In genomic region chr17:34516514-34516913, GRCm38 (mm10) we compare ENCODE assay signal across 24 mouse cellular contexts. TPM values are rescaled to one million over a fixed set of nuclear protein-coding genes. Genes with fewer than 3 reads are reported as not detected.
DNase-seq lines count a peak whose midpoint lies in the region; ATAC-seq and TF ChIP-seq lines count a peak whose summit lies in the region.
"Had no signal": no experiment of that assay in that cellular context is flagged by ENCODE, and none has a peak within 500 bp of the region (broad histone marks: within the 10 kb centered on the region; RNA-seq: fewer than 3 reads in every experiment).

No protein-coding gene starts in this region.

- no peak overlapping the region for H3K4me3 ChIP-seq in heart, embryonic 11.5 days (ENCODE audit: low read depth, low read length)
- no peak overlapping the region for H3K4me3 ChIP-seq in intestine, embryonic 15.5 days (replicated peaks)
- H3K4me3 ChIP-seq in intestine, embryonic 16.5 days (ENCODE audit: low read length): peak overlapping the region; percentile 7; the same call in 1 of the 2 replicates
- H3K4me3 ChIP-seq in small intestine, adult 2 months (ENCODE audit: low read depth, low read length): peak overlapping the region; percentile 69
- H3K4me3 ChIP-seq: embryonic facial prominence, embryonic 10.5 days; embryonic facial prominence, embryonic 12.5 days; forebrain, embryonic 12.5 days; forebrain, embryonic 15.5 days had no signal

- no peak for TF ChIP-seq CTCF in small intestine, adult 2 months (IDR thresholded peaks at IDR 0.05; ENCODE audit: extremely low read depth, insufficient read length, insufficient replicate concordance, low read depth, low read length)

- no peak overlapping the region for H3K9ac ChIP-seq in heart, embryonic 11.5 days (ENCODE audit: low read depth, low read length)
- no peak overlapping the region for H3K9ac ChIP-seq in intestine, embryonic 15.5 days
- peak overlapping the region; percentile 60; the same call in 1 of the 2 replicates for H3K9ac ChIP-seq in intestine, embryonic 16.5 days (ENCODE audit: low read depth, low read length)
- H3K9ac ChIP-seq: embryonic facial prominence, embryonic 12.5 days; forebrain, embryonic 12.5 days; forebrain, embryonic 15.5 days; forebrain, postnatal 0 days had no signal

- no peak overlapping the region for H3K27ac ChIP-seq in heart, embryonic 11.5 days (ENCODE audit: low read depth, low read length)
- H3K27ac ChIP-seq in intestine, embryonic 15.5 days: no peak overlapping the region
- 0 out of 2 replicates have a peak overlapping the region, but pooled peaks have one; percentile 39 for H3K27ac ChIP-seq in intestine, embryonic 16.5 days (ENCODE audit: low read length)
- H3K27ac ChIP-seq in small intestine, adult 2 months (ENCODE audit: insufficient read depth, low read depth, low read length): peak overlapping the region; percentile 97
- H3K27ac ChIP-seq: embryonic facial prominence, embryonic 10.5 days; embryonic facial prominence, embryonic 12.5 days; forebrain, embryonic 12.5 days; forebrain, embryonic 15.5 days had no signal

- 73% methylated on average over 2 of the region's 2 CpGs for WGBS in heart, embryonic 11.5 days (ENCODE audit: insufficient replicate concordance)
- WGBS in intestine, embryonic 15.5 days: 59% methylated on average over 2 of the region's 2 CpGs
- WGBS in intestine, embryonic 16.5 days: 70% methylated on average over 2 of the region's 2 CpGs
- 21% methylated on average over 2 of the region's 2 CpGs for WGBS in small intestine, adult 2 months

- no peak; the same call in 1 of the 2 replicates for TF ChIP-seq POLR2A in small intestine, adult 2 months (IDR thresholded peaks at IDR 0.05; ENCODE audit: low read depth, low read length)

- H3K4me2 ChIP-seq in heart, embryonic 11.5 days: no peak overlapping the region
- no peak overlapping the region for H3K4me2 ChIP-seq in intestine, embryonic 15.5 days (replicated peaks)
- no peak overlapping the region for H3K4me2 ChIP-seq in intestine, embryonic 16.5 days (ENCODE audit: low read depth, low read length)
- H3K4me2 ChIP-seq: embryonic facial prominence, embryonic 12.5 days; forebrain, embryonic 12.5 days; forebrain, embryonic 15.5 days had no signal

- H3K4me1 ChIP-seq in heart, embryonic 11.5 days (ENCODE audit: control insufficient read depth, insufficient read depth, low read length): no peaks in the 10 kb centered on the region
- no peaks in the 10 kb centered on the region for H3K4me1 ChIP-seq in intestine, embryonic 15.5 days (replicated peaks)
- no peaks in the 10 kb centered on the region for H3K4me1 ChIP-seq in intestine, embryonic 16.5 days (ENCODE audit: control insufficient read depth, insufficient read depth, low read length)
- H3K4me1 ChIP-seq in small intestine, adult 2 months (ENCODE audit: control insufficient read depth, insufficient read depth, insufficient read length, low read length): peaks cover 5% of the 10 kb centered on the region
- H3K4me1 ChIP-seq: embryonic facial prominence, embryonic 10.5 days; embryonic facial prominence, embryonic 12.5 days; forebrain, embryonic 12.5 days; forebrain, embryonic 15.5 days had no signal

- no peaks in the 10 kb centered on the region for H3K27me3 ChIP-seq in heart, embryonic 11.5 days (ENCODE audit: control insufficient read depth, insufficient read depth, low read length)
- H3K27me3 ChIP-seq in intestine, embryonic 15.5 days (replicated peaks): 0 out of 2 replicates have a peak, but pooled peaks cover 2% of the 10 kb centered on the region
- no peaks in the 10 kb centered on the region for H3K27me3 ChIP-seq in intestine, embryonic 16.5 days (replicated peaks; ENCODE audit: control insufficient read depth, insufficient read depth, low read length)
- H3K27me3 ChIP-seq in small intestine, adult 2 months (ENCODE audit: control insufficient read depth, insufficient read depth, low read length): no peaks in the 10 kb centered on the region
- H3K27me3 ChIP-seq: embryonic facial prominence, embryonic 12.5 days; forebrain, embryonic 12.5 days; forebrain, embryonic 15.5 days had no signal

- H3K9me3 ChIP-seq in heart, embryonic 11.5 days (replicated peaks; ENCODE audit: control insufficient read depth, low read length): no peaks in the 10 kb centered on the region
- no peaks in the 10 kb centered on the region for H3K9me3 ChIP-seq in intestine, embryonic 15.5 days
- H3K9me3 ChIP-seq in intestine, embryonic 16.5 days (ENCODE audit: control insufficient read depth, low read length): no peaks in the 10 kb centered on the region
- H3K9me3 ChIP-seq: embryonic facial prominence, embryonic 10.5 days; embryonic facial prominence, embryonic 12.5 days; forebrain, embryonic 12.5 days; forebrain, embryonic 15.5 days had no signal

- peak; percentile 68 for DNase-seq in heart, adult 11 months
- no peak for DNase-seq in adrenal gland, postnatal 10 days
- DNase-seq in urinary bladder, postnatal 14 days (ENCODE audit: low spot score): no peak
- DNase-seq: adrenal gland, adult 2 months; adrenal gland, postnatal 14 days; adrenal gland, postnatal 36 days; cerebellum, adult 18-20 months; cerebellum, adult 8-10 months; cerebellum, adult 9-11 months; cerebellum, postnatal 14 days; forebrain, postnatal 0 days had no signal

- no peaks in the 10 kb centered on the region for H3K36me3 ChIP-seq in heart, embryonic 11.5 days (ENCODE audit: control insufficient read depth, insufficient read depth, low read length)
- H3K36me3 ChIP-seq in intestine, embryonic 15.5 days: no peaks in the 10 kb centered on the region
- H3K36me3 ChIP-seq in intestine, embryonic 16.5 days (ENCODE audit: control insufficient read depth, insufficient read depth, low read length): no peaks in the 10 kb centered on the region
- H3K36me3 ChIP-seq in small intestine, adult 2 months (ENCODE audit: control insufficient read depth, insufficient read depth, low read length): peaks cover 47% of the 10 kb centered on the region
- H3K36me3 ChIP-seq: embryonic facial prominence, embryonic 10.5 days; embryonic facial prominence, embryonic 12.5 days; forebrain, embryonic 12.5 days; forebrain, embryonic 15.5 days had no signal

- no peak for ATAC-seq in heart, embryonic 11.5 days (replicated peaks; ENCODE audit: insufficient number of reproducible peaks, low FRiP score, low TSS enrichment)
- ATAC-seq in intestine, embryonic 15.5 days: peak; percentile 48; the same call in 1 of the 2 replicates
- peak; percentile 61 for ATAC-seq in intestine, embryonic 16.5 days
- ATAC-seq: forebrain, embryonic 15.5 days; forebrain, postnatal 0 days had no signal

RNA-seq across cellular contexts. Expression of gene Btnl6, which starts 0.6 kb away (rescaled TPM):
- not detected in 2 replicates for polyA plus RNA-seq in heart, embryonic 11.5 days (2014; fragmentation: Nextera tagmentation; extraction: Ambion mirVana)
- polyA plus RNA-seq in intestine, embryonic 15.5 days (2015; fragmentation: Nextera tagmentation; extraction: Ambion mirVana): 13.1 and 15.2 TPM in 2 replicates
- 30.9 and 41.7 TPM in 2 replicates for polyA plus RNA-seq in intestine, embryonic 16.5 days (2015; fragmentation: Nextera tagmentation; extraction: Ambion mirVana)
- 33.4 and 104 TPM in 2 replicates for polyA plus RNA-seq in small intestine, adult 2 months (2012; rRNA removed)
- total RNA-seq in adrenal gland, postnatal 10 days (2021): not detected
- total RNA-seq: adrenal gland, adult 2 months; adrenal gland, postnatal 14 days; adrenal gland, postnatal 36 days; ES-E14; forebrain, postnatal 0 days; MEL had no signal
- polyA plus RNA-seq: adrenal gland, adult 2 months; C2C12; cortical plate, adult 2 months; embryonic facial prominence, embryonic 10.5 days; embryonic facial prominence, embryonic 12.5 days; embryonic facial prominence, embryonic 14.5 days; forebrain, embryonic 12.5 days; forebrain, embryonic 15.5 days; forebrain, postnatal 0 days had no signal

RNA-seq across cellular contexts. Expression of gene Btnl4, which starts 39.4 kb away (rescaled TPM):
- not detected in 2 replicates for polyA plus RNA-seq in heart, embryonic 11.5 days (2014; fragmentation: Nextera tagmentation; extraction: Ambion mirVana)
- polyA plus RNA-seq in intestine, embryonic 15.5 days (2015; fragmentation: Nextera tagmentation; extraction: Ambion mirVana): 12.7 and 13.6 TPM in 2 replicates
- 18.1 and 22.3 TPM in 2 replicates for polyA plus RNA-seq in intestine, embryonic 16.5 days (2015; fragmentation: Nextera tagmentation; extraction: Ambion mirVana)
- 19.3 and 61.4 TPM in 2 replicates for polyA plus RNA-seq in small intestine, adult 2 months (2012; rRNA removed)
- total RNA-seq in adrenal gland, postnatal 10 days (2021): not detected
- total RNA-seq: adrenal gland, adult 2 months; adrenal gland, postnatal 14 days; adrenal gland, postnatal 36 days; ES-E14; forebrain, postnatal 0 days; MEL had no signal
- polyA plus RNA-seq: C2C12; cortical plate, adult 2 months; embryonic facial prominence, embryonic 10.5 days; embryonic facial prominence, embryonic 12.5 days; embryonic facial prominence, embryonic 14.5 days; forebrain, embryonic 12.5 days; forebrain, embryonic 15.5 days; forebrain, postnatal 0 days had no signal

RNA-seq across cellular contexts. Expression of gene Notch4, which starts 47.6 kb away (rescaled TPM):
- polyA plus RNA-seq in heart, embryonic 11.5 days (2014; fragmentation: Nextera tagmentation; extraction: Ambion mirVana): 6.5 and 8.1 TPM in 2 replicates
- 2.9 and 5.8 TPM in 2 replicates for polyA plus RNA-seq in intestine, embryonic 15.5 days (2015; fragmentation: Nextera tagmentation; extraction: Ambion mirVana)
- 2.5 and 3.8 TPM in 2 replicates for polyA plus RNA-seq in intestine, embryonic 16.5 days (2015; fragmentation: Nextera tagmentation; extraction: Ambion mirVana)
- polyA plus RNA-seq in small intestine, adult 2 months (2012; rRNA removed): 12.1 and 16.7 TPM in 2 replicates
- 10 to 100 TPM; 34.9 to 36.3 TPM for total RNA-seq in adrenal gland, postnatal 10 days (2021)

Comparison
In these comparisons a context has a peak if more than half of its experiments do, and no peak if none do; other contexts are left out.
1. H3K27ac ChIP-seq: peak in intestine, embryonic 16.5 days (single experiment) and small intestine, adult 2 months (single experiment); none in heart, embryonic 11.5 days (single experiment) and intestine, embryonic 15.5 days (single experiment).
2. H3K4me3 ChIP-seq: peak in intestine, embryonic 16.5 days (single experiment) and small intestine, adult 2 months (single experiment); none in heart, embryonic 11.5 days (single experiment) and intestine, embryonic 15.5 days (single experiment).
3. RNA of gene Btnl6, which starts 0.6 kb away (polyA plus RNA-seq): 33.4 to 104 TPM in small intestine, adult 2 months, 30.9 to 41.7 TPM in intestine, embryonic 16.5 days and 13.1 to 15.2 TPM in intestine, embryonic 15.5 days; not detected in heart, embryonic 11.5 days; every median in the first group is over 10 times any median in the second.
4. RNA of gene Btnl4, which starts 39.4 kb away (polyA plus RNA-seq): 19.3 to 61.4 TPM in small intestine, adult 2 months, 18.1 to 22.3 TPM in intestine, embryonic 16.5 days and 12.7 to 13.6 TPM in intestine, embryonic 15.5 days; not detected in heart, embryonic 11.5 days; every median in the first group is over 10 times any median in the second.